Mouse (Mus musculus) kidney, embryonic 15.5 days (tissue): ENCODE data around the gene Gm867. TPM values are rescaled to one million over a fixed set of nuclear protein-coding genes. Genes with fewer than 3 reads are reported as not detected.

Experiments
- ATAC-seq: fragments of 200-750 bp; cut with Nextera tagmentation; replicated peaks from 2 replicates; pipeline ENCODE4 v1.8.0; 2017; ENCODE audit warnings: moderate TSS enrichment; ENCODE audit not compliant: low FRiP score
- H3K27ac ChIP-seq: fragments of 300-500 bp; sonication (generic); 2 replicates; pipeline ENCODE4 v1.5.1; 2015; ENCODE audit warnings: mild to moderate bottlenecking, inconsistent platforms
- H3K27me3 ChIP-seq: fragments of 300-500 bp; sonication (generic); 2 replicates; pipeline ENCODE4 v1.6.1; 2015; ENCODE audit warnings: inconsistent platforms
- H3K36me3 ChIP-seq: fragments of 300-500 bp; sonication (generic); 2 replicates; pipeline ENCODE4 v1.6.1; 2015; ENCODE audit warnings: inconsistent platforms
- H3K4me1 ChIP-seq: fragments of 300-500 bp; sonication (generic); 2 replicates; pipeline ENCODE4 v1.6.1; 2015; ENCODE audit warnings: inconsistent platforms
- H3K4me2 ChIP-seq: fragments of 300-500 bp; sonication (generic); 2 replicates; pipeline ENCODE4 v1.6.1; 2015; ENCODE audit warnings: moderate library complexity, mild to moderate bottlenecking, inconsistent platforms
- H3K4me3 ChIP-seq: fragments of 300-500 bp; sonication (generic); replicated peaks from 2 replicates; pipeline ENCODE4 v1.5.1; 2015; ENCODE audit warnings: mild to moderate bottlenecking, inconsistent platforms
- H3K9ac ChIP-seq: fragments of 300-500 bp; sonication (generic); 2 replicates; pipeline ENCODE4 v1.6.1; 2015; ENCODE audit warnings: mild to moderate bottlenecking, inconsistent platforms
- H3K9me3 ChIP-seq: fragments of 300-500 bp; sonication (generic); replicated peaks from 2 replicates; pipeline ENCODE4 v1.6.1; 2016; ENCODE audit warnings: inconsistent platforms
- WGBS: fragments of 180-500 bp; shearing (Covaris S2); methylation state at CpG from one replicate; pipeline ENCODE4 v1.1.7; 2015; ENCODE audit warnings: mixed read lengths; 5-methylcytosine and 5-hydroxymethylcytosine counted together
- polyA plus RNA-seq: library from polyadenylated mRNA; unstranded; fragments of >200 nt; fragmentation: Nextera tagmentation; extraction: Ambion mirVana; gene quantifications from 2 replicates; pipeline ENCODE4 v1.2.1, GENCODE M21; 2015

Gene Gm867
- polyA plus RNA-seq, 1 experiment from 2014 or later, result 1.0 TPM

DNA sequence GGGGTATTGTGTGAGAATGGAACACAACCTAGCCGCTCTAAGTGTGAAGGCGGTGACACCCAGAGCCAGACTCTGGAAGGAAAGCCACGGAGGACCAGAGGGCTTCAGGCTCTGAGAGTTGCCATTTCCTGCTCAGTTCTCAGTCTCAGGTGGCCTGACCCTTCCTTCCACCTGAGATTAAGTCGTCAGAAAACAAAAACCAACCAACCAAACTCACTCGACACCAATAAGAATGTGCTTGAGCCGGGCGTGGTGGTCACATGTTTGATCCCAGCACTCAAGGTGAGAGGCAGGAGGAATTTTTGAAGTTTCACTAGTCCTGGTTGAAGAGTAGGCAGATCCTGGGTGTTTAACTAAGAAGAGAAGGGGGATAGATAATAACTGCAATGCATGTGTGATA is 5.4 kb upstream of the Gm867 start:
- 79% methylated on average over 7 of the region's 7 CpGs for WGBS
- H3K9me3 ChIP-seq, result no peaks in the 10 kb centered on the region
- H3K27me3 ChIP-seq, result no peaks in the 10 kb centered on the region
- H3K36me3 ChIP-seq, result no peaks in the 10 kb centered on the region
- no peak overlapping the region for H3K27ac ChIP-seq
- H3K9ac ChIP-seq, result no peak overlapping the region
- no peak for ATAC-seq
- H3K4me2 ChIP-seq, result no peak overlapping the region
- peaks cover 27% of the 10 kb centered on the region for H3K4me1 ChIP-seq
- H3K4me3 ChIP-seq, result no peak overlapping the region

DNA sequence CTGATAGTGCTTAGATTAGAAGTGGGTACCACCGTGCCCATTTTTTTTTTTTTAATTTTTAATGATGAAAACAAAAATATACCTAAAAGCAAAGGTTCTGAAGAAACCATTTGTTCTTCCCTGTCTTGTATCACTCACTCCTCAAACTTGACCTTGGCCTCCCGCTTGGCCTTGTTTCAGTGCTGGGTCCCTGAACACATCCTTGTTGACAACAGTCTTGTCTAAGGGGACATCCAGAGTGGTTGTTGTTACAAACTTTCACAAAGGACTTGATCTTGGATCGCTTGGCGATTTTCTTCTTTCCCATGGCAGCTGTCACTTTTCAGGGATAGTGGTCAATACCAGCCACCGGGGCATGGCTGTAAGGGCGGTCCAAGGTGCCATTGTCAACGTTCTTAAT is 4.7 kb upstream of the Gm867 start:
- WGBS, result 91% methylated on average over 7 of the region's 7 CpGs
- Histone ChIP-seq H3K36me3 (no peaks in the 10 kb centered on the region), H3K4me2 (no peak overlapping the region), H3K9ac (no peak overlapping the region), H3K27me3 (no peaks in the 10 kb centered on the region), H3K27ac (no peak overlapping the region), H3K4me3 (no peak overlapping the region), H3K9me3 (no peaks in the 10 kb centered on the region), H3K4me1 (peaks cover 24% of the 10 kb centered on the region)
- ATAC-seq, result no peak

DNA sequence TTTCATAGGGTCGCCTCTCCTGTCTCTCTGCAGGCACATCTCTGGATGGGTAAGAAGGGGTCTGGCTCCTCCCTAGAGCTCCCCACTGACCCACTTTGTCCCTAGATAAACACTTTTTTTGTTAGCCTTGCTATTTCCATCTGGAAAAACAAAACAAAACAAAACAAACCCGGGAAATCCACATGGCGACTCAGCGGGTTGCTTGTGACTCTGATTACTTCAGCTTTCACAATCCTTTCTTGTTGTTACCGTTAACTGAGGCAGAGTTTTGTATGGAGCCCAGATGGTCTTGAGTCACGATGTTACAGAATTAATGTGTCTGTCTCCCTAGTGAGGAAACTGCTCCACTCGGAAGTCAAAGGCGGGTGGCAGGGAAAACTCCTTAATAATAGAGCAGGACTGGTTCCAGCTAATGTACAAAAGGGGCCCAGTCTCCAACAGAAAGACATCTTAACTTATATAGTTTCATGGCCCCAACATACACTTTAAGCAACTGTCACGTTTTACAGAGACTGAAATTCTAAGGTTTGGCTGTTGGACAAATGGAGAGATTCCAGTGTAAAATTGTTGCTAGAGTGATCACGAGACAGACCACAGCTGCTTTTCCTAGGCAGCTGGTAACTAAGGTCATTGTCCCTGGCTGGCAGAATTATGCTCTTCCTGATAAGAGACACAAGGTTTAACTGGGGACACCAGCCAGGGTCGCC is 3.7 kb upstream of the Gm867 start:
- no peak for ATAC-seq
- H3K4me2 ChIP-seq, result peak overlapping the region; percentile 25; the same call in 1 of the 2 replicates

DNA sequence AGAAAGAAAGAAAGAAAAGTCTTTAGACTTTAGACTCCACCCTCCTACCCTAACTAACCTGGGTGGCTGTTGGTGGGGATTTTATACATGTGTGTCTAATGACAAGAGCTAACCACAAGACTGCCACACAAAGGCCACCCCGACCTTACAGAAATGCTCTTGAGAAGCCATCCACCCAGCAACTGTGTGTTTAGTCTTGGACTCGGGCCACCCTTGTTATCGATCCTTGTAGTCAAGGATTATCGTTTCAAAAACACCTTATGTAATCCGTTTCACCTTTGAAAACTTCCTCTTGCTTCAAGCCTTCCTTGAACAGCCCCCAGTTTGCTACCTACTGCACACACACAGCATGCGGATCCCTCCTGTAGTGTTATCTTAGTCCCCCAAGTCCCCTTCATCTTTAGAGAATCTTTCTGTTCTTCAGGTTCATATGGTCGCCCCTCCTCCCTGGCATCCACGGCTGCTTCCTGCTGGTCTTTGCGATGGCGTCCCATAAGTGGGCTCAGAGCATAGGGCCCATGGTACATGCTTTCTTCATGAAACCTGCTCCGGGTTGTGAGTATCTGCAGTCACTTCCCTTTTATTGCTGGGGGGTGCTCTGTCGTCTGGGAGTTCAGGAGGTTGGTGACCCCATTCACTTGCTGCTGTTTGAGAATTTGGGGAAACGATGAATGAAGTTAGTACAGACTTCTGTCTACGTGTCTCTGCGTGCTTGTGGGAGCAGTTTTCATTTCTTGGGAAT is 2.4 kb upstream of the Gm867 start, which contains the start of gene Vpreb3:
Gene Vpreb3 (plus strand): TSS at position 322 of the 742 bp plus-strand sequence.
- no peak within 1 kb of the TSS for H3K9ac ChIP-seq
- no peaks in the 10 kb centered on the region for H3K9me3 ChIP-seq
- no peak for ATAC-seq
- H3K27me3 ChIP-seq, result no peaks in the 10 kb centered on the region
- peak within 1 kb of the TSS; percentile 78 for H3K27ac ChIP-seq
- 0 out of 2 replicates have a peak within 1 kb of the TSS, but pooled peaks have one; percentile 25 for H3K4me2 ChIP-seq
- H3K4me3 ChIP-seq, result no peak within 1 kb of the TSS
- H3K4me1 ChIP-seq, result peaks cover 27% of the 10 kb centered on the region
- no peaks in the 10 kb centered on the region for H3K36me3 ChIP-seq
- 83% methylated on average over 15 of the region's 15 CpGs for WGBS

More for the DNA sequence above, 3.7 kb upstream of the Gm867 start:
- Histone ChIP-seq H3K27ac (peak overlapping the region; percentile 78), H3K9me3 (no peaks in the 10 kb centered on the region), H3K4me1 (peaks cover 24% of the 10 kb centered on the region), H3K36me3 (no peaks in the 10 kb centered on the region), H3K4me3 (no peak overlapping the region), H3K9ac (no peak overlapping the region), H3K27me3 (no peaks in the 10 kb centered on the region)
- 19% methylated on average over 11 of the region's 11 CpGs for WGBS

DNA sequence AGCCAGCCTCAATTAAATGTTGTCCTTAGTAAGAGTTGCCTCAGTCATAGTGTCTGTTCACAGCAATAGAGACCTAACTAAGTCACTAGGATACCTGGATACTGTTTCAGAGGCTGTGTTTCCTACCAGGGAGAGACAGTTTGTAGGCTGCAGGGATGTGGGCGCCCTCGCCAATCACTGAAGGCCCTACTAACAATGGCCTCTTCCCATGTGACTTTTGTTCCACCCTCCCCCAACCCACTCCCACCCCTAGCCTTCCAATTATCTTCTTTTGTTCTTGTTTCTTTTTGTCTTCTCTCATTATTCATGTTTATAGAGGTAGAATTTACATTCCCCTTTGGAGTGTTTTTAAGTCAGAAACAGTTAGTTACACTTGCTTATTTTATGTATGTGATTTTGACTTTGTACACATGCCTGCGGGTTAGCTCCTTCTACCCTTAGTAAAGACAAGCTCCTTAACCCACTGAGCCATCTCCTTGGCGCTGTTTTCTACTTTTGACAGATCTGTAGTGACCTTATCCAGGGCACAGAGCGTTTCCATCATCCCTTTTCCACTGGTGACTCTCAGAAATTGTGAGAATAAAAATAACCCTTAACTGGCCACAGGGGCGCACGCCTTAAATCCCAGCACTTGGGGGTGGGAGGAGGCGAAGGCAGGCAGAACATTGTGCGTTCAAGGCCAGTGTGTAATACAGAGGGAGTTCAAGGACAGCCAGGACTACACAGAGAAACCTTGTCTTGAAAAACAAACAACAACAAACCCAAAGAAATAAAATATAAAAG is 761 bp upstream of the Gm867 start:
- Histone ChIP-seq H3K4me1 (peaks cover 40% of the 10 kb centered on the region), H3K27ac (no peak overlapping the region), H3K27me3 (peaks cover 3% of the 10 kb centered on the region; the same call in 1 of the 2 replicates), H3K4me3 (no peak overlapping the region), H3K4me2 (no peak overlapping the region), H3K36me3 (no peaks in the 10 kb centered on the region), H3K9me3 (no peaks in the 10 kb centered on the region), H3K9ac (no peak overlapping the region)
- no peak for ATAC-seq
- WGBS, result 65% methylated on average over 9 of the region's 9 CpGs

DNA sequence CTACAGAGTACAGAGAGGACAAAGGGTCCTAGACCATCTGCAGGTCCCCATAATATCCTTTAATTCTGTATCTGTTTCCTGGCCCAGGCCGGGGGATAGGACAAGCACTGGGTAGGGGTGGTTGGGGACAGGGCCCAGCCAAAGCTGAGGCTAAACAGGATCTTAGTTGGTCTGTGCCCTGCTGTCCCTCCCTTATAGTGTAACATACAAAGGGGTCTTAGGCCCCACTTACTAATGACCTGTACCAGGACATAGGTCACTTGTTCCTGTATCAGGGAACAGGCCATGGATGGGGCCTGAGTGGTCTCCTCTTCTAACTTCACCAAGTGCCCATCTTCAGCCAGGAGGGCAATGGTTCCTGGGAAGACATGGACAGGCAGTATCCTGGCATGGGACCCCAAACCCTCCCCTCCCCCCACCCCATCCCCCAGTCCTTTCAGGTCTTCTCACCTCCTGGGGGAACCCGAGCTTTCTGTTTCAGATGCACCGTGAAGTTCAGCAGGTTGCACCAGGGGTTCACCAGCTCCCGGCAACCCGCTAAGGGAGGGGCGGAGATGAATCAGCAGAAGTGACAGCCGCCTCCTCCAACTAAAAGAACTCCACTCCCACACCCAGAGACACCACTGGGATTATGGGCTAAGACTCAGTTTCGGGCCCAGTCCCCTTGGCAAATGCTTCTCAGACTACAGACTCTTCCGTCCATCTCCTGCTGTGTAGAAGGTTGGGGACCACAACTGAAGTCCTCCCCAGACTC is 814 bp downstream of the Gm867 start:
- peaks cover 52% of the 10 kb centered on the region for H3K4me1 ChIP-seq
- no peaks in the 10 kb centered on the region for H3K9me3 ChIP-seq
- H3K36me3 ChIP-seq, result no peaks in the 10 kb centered on the region
- H3K9ac ChIP-seq, result no peak overlapping the region
- H3K4me2 ChIP-seq, result no peak overlapping the region
- H3K4me3 ChIP-seq, result no peak overlapping the region
- 47% methylated on average over 9 of the region's 9 CpGs for WGBS
- no peak for ATAC-seq
- peaks cover 7% of the 10 kb centered on the region for H3K27me3 ChIP-seq
- no peak overlapping the region for H3K27ac ChIP-seq

DNA sequence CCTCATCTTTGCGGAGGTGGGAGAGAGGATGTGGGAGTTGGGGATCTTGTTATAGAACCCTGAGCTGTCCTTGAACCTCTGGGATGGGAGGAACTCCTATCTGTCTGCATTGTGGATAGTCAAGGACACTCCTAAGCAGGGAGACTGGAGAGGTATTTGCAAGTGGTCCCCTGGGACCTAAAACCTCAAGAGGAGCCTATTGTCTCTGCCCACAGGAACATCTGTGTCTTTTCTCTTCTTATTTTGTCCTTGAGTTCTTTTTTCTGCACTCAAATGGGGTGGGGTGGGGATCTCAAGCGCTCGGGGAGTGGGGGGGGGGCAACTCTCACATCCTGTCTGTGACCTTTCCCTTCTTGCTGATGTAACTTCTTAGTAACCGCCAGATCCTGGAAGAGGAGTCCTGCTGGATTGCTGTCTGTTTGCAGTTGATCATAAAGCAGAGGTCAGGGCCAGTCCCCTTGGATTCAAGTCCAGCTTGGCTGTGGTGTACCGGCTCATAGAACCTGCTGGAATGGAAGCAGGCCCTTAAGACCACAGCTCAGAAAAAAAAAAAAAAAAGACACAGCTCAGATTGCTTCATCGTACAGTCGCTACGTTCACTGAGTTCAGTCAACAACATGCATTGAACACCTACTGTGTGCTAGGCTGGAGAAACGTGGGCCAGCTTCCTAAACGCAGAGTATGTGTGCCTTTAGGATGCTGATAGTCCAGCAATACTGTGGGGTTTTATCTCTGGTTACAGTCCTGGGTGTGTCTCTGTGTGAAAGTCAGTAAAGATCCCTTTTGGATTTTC is 2.4 kb downstream of the Gm867 start:
- Histone ChIP-seq H3K36me3 (no peaks in the 10 kb centered on the region), H3K4me1 (peaks cover 43% of the 10 kb centered on the region), H3K27me3 (peaks cover 7% of the 10 kb centered on the region), H3K27ac (no peak overlapping the region), H3K4me2 (peak overlapping the region; percentile 66; the same call in 1 of the 2 replicates), H3K9me3 (no peaks in the 10 kb centered on the region), H3K4me3 (no peak overlapping the region), H3K9ac (no peak overlapping the region)
- 52% methylated on average over 10 of the region's 10 CpGs for WGBS
- ATAC-seq, result no peak

DNA sequence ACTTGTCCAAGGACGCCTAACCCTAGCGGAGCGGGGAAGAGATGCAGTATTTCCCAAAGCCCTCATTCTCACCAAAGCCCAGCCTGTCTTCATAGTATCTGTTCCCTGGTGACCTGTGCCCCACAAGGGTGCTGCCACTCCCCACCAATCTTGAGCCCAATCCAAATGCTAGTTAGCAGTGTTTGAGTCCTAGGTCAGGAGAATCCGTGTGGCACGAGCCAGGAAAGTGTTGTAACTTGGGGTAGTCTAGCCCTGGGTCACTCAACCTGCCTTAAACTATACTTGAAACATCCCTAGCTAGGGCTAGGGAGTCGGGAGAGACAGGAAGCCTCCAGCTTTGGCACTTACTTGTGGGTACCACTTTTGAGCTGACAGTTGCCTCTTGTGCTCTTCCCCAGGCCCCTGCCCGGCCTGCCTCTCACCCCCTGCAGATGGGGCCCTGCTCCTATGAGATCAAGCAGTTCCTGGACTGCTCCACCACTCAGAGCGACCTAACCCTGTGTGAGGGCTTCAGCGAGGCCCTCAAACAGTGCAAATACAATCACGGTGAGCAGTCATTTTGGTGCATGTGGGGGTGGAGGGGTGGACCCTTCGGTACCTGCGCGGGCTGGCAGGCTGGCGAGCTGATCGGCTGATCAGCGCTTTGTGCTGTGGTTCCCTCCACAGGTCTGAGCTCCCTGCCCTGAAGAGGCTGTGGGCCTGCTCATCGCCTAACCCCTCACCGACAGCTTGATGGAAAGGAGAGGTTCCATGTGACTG is 3.4 kb downstream of the Gm867 start:
- H3K27me3 ChIP-seq, result peaks cover 7% of the 10 kb centered on the region
- H3K27ac ChIP-seq, result no peak overlapping the region
- whole genome bisulfite sequencing, result 52% methylated on average over 18 of the region's 18 CpGs
- H3K4me1 ChIP-seq, result peaks cover 53% of the 10 kb centered on the region
- H3K4me3 ChIP-seq, result peak overlapping the region; percentile 56
- H3K4me2 ChIP-seq, result peak overlapping the region; percentile 66
- no peaks in the 10 kb centered on the region for H3K9me3 ChIP-seq
- H3K9ac ChIP-seq, result no peak overlapping the region
- ATAC-seq, result no peak
- H3K36me3 ChIP-seq, result no peaks in the 10 kb centered on the region

DNA sequence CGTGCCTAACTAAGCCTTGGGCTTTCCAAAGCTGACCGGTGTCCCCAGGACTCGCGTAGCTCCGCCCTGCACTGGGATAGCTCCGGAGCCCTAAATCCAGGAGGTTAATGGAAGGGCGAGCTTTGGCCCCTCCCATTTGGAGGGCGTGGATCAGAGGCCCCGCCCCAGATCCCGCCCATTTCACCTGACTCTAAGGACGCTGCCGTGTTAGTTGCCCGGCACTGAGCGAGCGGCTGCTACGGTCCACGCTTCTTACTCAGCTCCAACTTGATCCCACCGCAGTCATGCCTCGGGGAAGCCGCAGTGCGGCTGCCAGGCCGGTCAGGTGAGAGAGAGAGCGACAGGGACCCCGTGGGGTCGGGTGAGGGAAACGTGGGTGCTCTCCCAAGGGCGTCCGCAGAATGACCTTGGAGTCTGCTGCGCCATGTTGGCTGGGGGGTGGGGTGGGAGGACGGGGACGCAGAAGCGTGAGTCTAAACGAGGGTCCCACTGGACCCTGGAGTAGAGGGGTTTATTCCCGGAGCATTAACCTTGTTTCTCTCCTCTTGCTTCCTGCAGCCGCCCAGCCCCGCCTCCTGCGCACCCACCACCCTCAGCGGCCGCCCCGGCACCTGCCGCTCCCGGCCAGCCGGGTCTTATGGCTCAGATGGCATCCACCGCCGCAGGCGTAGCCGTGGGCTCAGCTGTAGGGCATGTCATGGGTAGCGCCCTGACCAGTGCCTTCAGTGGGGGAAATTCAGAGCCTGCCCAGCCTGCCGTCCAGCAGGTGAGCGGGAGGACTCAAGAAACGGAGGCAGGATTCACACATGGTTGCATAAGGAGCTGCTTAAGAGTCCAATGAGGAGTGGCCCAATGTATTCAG is 4.6 kb downstream of the Gm867 start, which contains the start of gene Mmp11:
Gene Mmp11 (minus strand): TSS at position 817 of the 862 bp plus-strand sequence.
- Histone ChIP-seq H3K9ac (peak within 1 kb of the TSS; percentile 42), H3K36me3 (no peaks in the 10 kb centered on the region), H3K4me2 (peak within 1 kb of the TSS; percentile 66), H3K4me1 (peaks cover 64% of the 10 kb centered on the region), H3K9me3 (no peaks in the 10 kb centered on the region), H3K27ac (peak within 1 kb of the TSS; percentile 76), H3K27me3 (peaks cover 13% of the 10 kb centered on the region), H3K4me3 (peak within 1 kb of the TSS; percentile 56)
- 2% methylated on average over 51 of the region's 51 CpGs for WGBS
- ATAC-seq, result peak; percentile 79

DNA sequence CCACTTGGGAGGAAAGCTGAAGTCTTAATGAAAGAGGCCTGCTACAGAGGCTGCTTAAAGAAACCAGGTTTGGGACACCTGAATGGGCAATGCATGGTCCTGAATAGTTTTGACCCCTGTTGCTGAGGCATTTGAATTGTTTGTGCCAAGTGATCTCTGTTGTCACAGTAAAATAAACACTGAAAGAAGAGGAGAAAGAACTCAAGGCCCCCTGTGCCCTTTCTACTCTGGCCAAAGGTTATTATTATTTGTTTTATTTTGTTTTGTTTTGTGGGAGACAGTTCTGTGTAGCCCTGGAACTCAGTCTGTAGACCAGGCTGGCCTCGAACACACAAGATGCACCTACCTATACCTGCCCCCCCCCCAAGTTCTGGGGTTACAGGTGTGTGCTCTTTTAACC is 5.5 kb downstream of the Gm867 start:
- H3K27ac ChIP-seq, result no peak overlapping the region
- H3K4me2 ChIP-seq, result peak overlapping the region; percentile 66
- no peaks in the 10 kb centered on the region for H3K9me3 ChIP-seq
- 83% methylated on average over 1 of the region's 1 CpGs for WGBS
- H3K36me3 ChIP-seq, result no peaks in the 10 kb centered on the region
- peaks cover 13% of the 10 kb centered on the region for H3K27me3 ChIP-seq
- no peak overlapping the region for H3K9ac ChIP-seq
- H3K4me1 ChIP-seq, result peaks cover 66% of the 10 kb centered on the region
- no peak for ATAC-seq
- peak overlapping the region; percentile 56 for H3K4me3 ChIP-seq
